Mouse (Mus musculus): ENCODE data around the gene Tnnc1.

Gene Tnnc1

GRCm38 (mm10) chr14:31184195-31184594, 23.9 kb upstream of the Tnnc1 start:
- DNase-seq (ENCODE audit: low spot score), result no peak

- DNase-seq (ENCODE audit: low spot score), result peak; percentile 61
These were observed 21.5 kb upstream of the Tnnc1 start for GRCm38 (mm10) chr14:31186656-31187055.

GRCm38 (mm10) chr14:31188771-31189181, 19.3 kb upstream of the Tnnc1 start:
- peak; percentile 75 for DNase-seq (ENCODE audit: low spot score)

DNA sequence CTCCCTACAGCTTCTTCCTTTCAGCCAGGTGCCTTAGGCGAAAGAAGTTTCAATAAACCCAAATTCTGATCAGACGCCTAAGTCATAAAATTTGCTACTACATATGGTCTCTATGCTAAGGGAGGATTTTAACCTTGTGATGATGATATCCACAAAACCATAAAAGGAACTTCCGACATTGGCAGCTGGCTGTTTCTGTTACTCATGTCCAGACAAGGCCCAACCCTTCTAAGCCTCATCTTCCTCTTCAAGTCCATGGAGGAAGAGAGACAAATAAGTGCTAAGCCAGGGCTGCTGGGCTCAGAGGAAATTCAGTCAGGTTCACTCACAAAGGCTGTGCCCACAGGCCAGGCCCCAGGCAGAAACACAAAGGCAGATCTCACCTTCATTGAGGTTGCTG, 18.8 kb upstream of the Tnnc1 start:
- DNase-seq (ENCODE audit: low spot score), result no peak

GRCm38 (mm10) chr14:31191936-31192335, 16.2 kb upstream of the Tnnc1 start:
- DNase-seq (ENCODE audit: low spot score), result no peak

DNA sequence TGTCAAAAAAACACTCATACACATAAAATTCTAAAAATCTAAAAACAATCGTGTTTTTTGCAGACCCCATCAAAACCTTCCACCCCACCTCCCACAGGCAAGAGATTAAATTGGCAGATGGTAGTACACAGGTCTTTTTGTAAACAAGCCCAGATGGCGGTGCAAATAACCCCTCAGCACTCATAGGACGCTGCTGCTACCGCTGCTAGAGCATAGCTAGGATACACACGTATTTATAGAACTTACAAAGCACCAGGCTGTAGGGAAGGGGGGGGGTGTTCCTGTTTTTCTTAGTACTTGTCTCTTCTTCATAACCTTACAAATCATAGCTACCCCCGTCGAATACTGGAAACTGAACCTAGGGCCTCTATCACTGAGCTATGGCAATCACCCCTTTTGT, 14.3 kb upstream of the Tnnc1 start:
- DNase-seq (ENCODE audit: low spot score), result no peak

GRCm38 (mm10) chr14:31194441-31194840, 13.7 kb upstream of the Tnnc1 start:
- DNase-seq (ENCODE audit: low spot score), result no peak

GRCm38 (mm10) chr14:31194891-31195513, 13.1 kb upstream of the Tnnc1 start:
- DNase-seq (ENCODE audit: low spot score), result peak; percentile 82

DNA sequence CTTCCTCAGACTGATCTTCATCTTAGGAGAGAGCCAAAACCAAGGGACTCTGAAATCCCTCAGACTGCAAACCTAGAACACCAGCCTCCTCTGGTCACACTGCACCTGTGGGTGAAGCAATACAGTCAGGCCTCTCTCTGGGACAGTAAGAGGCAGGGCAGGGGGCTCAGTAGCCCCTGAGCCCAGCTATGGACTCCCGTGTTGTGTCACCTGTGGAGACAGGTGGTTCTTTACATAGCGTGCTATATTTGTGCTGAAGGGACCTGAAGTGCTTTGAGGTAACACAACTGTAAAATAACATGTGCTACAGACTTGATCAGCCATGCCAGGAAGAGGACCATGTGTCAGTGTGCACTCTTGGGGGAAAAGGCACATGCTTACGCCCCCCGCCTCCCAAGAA, 12.6 kb upstream of the Tnnc1 start:
- DNase-seq (ENCODE audit: low spot score), result no peak

DNA sequence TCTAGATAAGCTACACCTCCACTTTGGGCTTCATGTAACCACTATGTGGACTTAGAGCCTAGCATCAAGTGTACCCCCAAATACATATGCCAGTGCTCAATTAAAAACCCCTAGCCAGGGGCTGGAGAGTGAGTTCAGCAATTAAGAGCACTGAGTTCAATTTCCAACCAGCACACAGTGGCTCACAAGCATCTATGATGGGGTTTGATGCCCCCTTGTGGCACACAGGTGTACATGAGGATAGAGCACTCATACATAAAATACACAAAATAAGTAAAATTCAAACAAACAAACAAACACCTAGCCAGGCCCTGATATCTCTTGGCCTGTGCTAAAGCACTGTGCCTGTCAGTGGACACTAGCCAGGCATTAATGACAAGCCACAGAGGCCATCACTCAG, 12.1 kb upstream of the Tnnc1 start:
- DNase-seq (ENCODE audit: low spot score), result no peak

GRCm38 (mm10) chr14:31197547-31198516, 10.3 kb upstream of the Tnnc1 start:
- DNase-seq (ENCODE audit: low spot score), result no peak

DNA sequence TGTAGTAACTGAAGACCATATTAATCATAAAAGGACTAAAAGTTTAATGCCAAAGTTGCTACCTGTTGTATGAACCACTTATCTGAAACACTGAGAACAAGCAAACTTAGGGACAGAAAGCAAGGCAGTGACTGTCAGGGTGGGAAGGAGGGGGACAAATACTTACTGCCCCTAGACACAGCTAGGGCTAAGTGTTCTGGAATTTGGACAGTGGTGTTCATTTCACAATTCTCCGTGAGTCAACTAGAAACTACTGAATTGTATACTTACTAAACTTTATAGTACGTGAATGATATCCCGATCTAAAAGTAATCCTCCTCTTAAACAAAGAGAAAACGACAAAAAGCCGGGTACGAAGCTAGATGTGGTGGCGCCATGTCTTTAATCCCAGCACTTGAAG, 8.5 kb upstream of the Tnnc1 start:
- DNase-seq (ENCODE audit: low spot score), result no peak

DNA sequence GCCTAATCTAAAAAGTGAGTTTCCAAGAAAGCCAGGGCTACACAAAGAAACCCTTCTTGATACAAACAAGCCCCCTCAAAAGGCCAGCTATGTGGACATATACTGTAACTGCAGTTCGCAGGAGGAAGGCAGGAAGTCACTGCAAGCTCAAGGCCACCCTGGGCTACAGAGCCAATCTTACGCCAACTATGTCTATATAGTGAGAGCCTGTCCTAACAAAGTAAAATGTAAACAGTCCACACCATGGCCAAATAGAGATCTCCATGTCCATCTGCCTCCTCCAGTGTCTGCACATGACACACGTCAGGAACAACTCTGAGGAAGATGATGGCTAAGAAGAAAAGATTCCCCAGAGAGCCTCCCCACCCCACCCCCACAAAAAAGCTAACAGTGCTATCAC, 8.1 kb upstream of the Tnnc1 start:
- DNase-seq (ENCODE audit: low spot score), result no peak

DNA sequence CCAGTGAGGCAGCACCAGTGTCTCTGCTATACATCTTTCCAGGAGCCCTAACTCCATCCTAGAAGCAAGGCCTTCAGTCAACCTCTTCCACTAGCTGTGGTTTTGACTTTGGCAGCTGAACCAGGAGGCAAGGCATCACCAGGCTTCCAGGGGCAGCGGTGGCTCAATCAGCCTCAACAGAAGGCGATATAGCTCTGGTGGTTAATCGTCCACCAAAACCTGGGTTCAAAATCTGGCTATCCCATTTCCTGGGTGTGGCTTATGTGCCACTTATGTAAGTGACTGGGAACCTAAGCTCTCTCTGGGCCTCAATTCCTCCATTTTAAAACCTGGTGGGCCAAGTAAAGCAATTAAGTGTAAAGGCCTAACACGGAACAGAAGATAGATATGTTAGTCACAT, 3.3 kb upstream of the Tnnc1 start:
- DNase-seq (ENCODE audit: low spot score), result no peak

DNA sequence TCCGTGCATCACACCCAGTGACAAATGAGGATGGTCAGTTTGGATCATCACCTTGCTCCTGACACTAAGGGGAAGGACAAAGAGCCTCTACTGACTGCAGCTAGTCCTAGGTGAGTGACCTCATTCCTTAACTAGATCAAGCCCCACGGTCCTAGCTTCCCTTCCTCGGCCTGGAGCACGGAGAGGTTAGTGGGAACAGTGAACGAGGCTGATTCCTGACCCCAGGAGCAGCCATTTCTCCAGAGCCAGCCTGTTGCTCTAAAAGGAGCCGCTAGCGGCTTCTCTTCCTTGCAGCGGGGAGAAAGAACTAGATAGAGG, 2.9 kb upstream of the Tnnc1 start:
- no peak for DNase-seq (ENCODE audit: low spot score)

- DNase-seq (ENCODE audit: low spot score), result no peak
These were observed 2.3 kb upstream of the Tnnc1 start for GRCm38 (mm10) chr14:31205562-31206467.

- DNase-seq (ENCODE audit: low spot score), result peak; percentile 96
These were observed 1.6 kb upstream of the Tnnc1 start for GRCm38 (mm10) chr14:31206472-31206981.

DNA sequence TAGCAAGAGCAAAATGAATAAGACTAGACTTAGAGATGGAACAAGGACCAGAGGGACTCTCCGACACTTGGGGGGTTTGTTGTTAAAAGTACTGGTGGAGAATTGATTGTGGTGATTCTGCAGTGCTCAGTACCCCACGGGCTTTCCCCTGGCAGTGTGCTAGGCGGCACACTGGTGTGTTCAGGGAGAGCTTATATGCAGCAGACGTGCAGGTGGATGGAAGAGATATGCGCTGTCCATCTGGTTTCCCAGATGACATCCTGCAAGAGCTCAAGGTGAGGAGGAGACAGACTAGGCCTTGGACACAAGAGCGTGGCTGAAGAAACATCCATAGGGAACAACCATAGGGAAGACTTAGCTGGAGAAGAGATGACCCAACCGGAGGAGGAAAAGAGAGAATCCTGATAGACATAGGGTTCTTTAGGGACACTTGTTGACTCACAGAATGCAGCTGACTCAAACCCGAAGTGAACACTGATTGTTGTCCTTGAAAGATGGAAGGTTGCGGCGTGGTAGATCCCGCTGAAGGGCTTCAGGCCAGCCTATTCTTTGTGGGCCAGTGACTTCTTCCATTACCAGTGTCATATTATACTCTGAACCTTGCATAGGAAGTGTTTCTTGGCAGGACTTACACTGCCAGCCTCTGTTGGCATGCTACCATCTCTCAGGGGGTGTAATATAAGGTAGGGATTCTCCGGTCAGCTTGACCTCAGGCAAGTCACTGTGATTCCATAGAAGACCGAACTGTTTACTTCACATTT, 862 bp upstream of the Tnnc1 start:
- DNase-seq (ENCODE audit: low spot score), result peak; percentile 34

DNA sequence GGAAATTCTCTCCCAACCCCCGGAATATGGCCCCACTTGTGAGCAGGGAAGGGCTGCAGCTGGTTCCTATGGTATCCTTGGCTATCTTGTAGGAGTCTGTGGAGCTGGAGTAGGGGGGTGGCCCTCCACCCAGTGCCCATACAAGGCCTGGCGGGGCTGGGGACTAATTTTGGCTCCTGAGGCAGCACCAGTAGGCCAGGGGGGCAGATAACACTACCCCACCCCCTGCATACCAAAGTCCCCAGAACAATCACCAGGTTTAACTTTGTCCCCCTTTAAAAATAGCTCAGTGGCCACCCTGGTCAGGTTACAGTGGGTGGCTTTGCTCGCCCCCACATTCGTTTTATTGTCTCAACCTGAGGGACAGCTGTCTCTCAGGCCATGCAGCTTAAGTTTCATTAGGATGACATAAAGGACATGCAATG, 1.0 kb downstream of the Tnnc1 start:
- no peak for DNase-seq (ENCODE audit: low spot score)

- no peak for DNase-seq (ENCODE audit: low spot score)
These were observed 3.7 kb downstream of the Tnnc1 start for GRCm38 (mm10) chr14:31211854-31212253.

GRCm38 (mm10) chr14:31212499-31212898, 4.4 kb downstream of the Tnnc1 start:
- DNase-seq (ENCODE audit: low spot score), result no peak

GRCm38 (mm10) chr14:31213868-31214267, 5.8 kb downstream of the Tnnc1 start:
- DNase-seq (ENCODE audit: low spot score), result no peak
